Mouse (Mus musculus) MEL (cell line): ENCODE measurements around the gene Hoxb2. TPM values are rescaled to one million over a fixed set of nuclear protein-coding genes. Genes with fewer than 3 reads are reported as not detected.

Experiments used
- DNase-seq: peaks from one replicate; pipeline ENCODE4 v3.0.0; 2011; ENCODE audit warnings: low read depth, low spot score
- H3K27ac ChIP-seq: 2 replicates; pipeline ENCODE4 v1.5.1; 2012; ENCODE audit warnings: low read depth, mild to moderate bottlenecking, control low read depth, low read length, moderate library complexity; ENCODE audit not compliant: control insufficient read depth
- H3K27me3 ChIP-seq, 2 experiments: fragments of 150-350 bp in 1 of 2; sonication (generic) in 1 of 2; 2 replicates each; pipeline ENCODE4 v1.6.1; 2012; ENCODE audit warnings: low read length in 2 of 2, mild to moderate bottlenecking in 2 of 2, improper control_type of control experiment in 1 of 2, moderate library complexity in 1 of 2; ENCODE audit not compliant: insufficient read depth in 2 of 2, control insufficient read depth in 1 of 2
- H3K36me3 ChIP-seq, 2 experiments: 2 replicates each; pipeline ENCODE4 v1.6.1; 2012 to 2014; ENCODE audit warnings: low read length in 2 of 2, improper control_type of control experiment in 1 of 2, inconsistent platforms in 1 of 2, mild to moderate bottlenecking in 1 of 2; ENCODE audit not compliant: insufficient read depth in 2 of 2, control insufficient read depth in 1 of 2
- H3K4me1 ChIP-seq, 2 experiments: fragments of 150-350 bp in 1 of 2; sonication (generic) in 1 of 2; 2 replicates each; pipeline ENCODE4 v1.6.1; 2012; ENCODE audit warnings: low read length in 2 of 2, improper control_type of control experiment in 1 of 2, mild to moderate bottlenecking in 1 of 2; ENCODE audit not compliant: insufficient read depth in 2 of 2, control insufficient read depth in 1 of 2
- H3K4me3 ChIP-seq, 2 experiments: fragments of 150-350 bp in 1 of 2; sonication (generic) in 1 of 2; 2 replicates each; pipeline ENCODE4 v1.5.1; 2012; ENCODE audit warnings: low read depth in 2 of 2, low read length in 2 of 2, mild to moderate bottlenecking in 2 of 2, moderate library complexity in 2 of 2, control low read depth in 1 of 2, improper control_type of control experiment in 1 of 2; ENCODE audit not compliant: control insufficient read depth in 1 of 2, insufficient read depth in 1 of 2
- H3K79me2 ChIP-seq: 2 replicates; pipeline ENCODE4 v1.6.1; 2012; ENCODE audit warnings: mild to moderate bottlenecking, low read length, moderate library complexity; ENCODE audit not compliant: control insufficient read depth, poor library complexity, insufficient read depth
- H3K9ac ChIP-seq: 2 replicates; pipeline ENCODE4 v1.6.1; 2012; ENCODE audit warnings: low read depth, mild to moderate bottlenecking, control low read depth, low read length, moderate library complexity; ENCODE audit not compliant: control insufficient read depth, poor library complexity, severe bottlenecking
- H3K9me3 ChIP-seq: fragments of 150-350 bp; sonication (generic); replicated peaks from 2 replicates; pipeline ENCODE4 v1.6.1; 2012; ENCODE audit warnings: mild to moderate bottlenecking, low read length, improper control_type of control experiment, moderate library complexity; ENCODE audit not compliant: insufficient read depth
- BHLHE40 ChIP-seq: IDR thresholded peaks from 2 replicates; pipeline ENCODE4 v1.6.1; 2012; ENCODE audit warnings: low read depth, mild to moderate bottlenecking, inconsistent platforms, low read length, improper control_type of control experiment, borderline replicate concordance
- CTCF ChIP-seq, 3 experiments: IDR thresholded peaks in 2 of 3; conservative IDR thresholded peaks in 1 of 3; 2 replicates each; pipeline ENCODE4 v1.5.1; 2011 to 2012; ENCODE audit warnings: low read length in 3 of 3, low read depth in 2 of 3, mild to moderate bottlenecking in 2 of 3, improper control_type of control experiment in 1 of 3, inconsistent platforms in 1 of 3, mixed read lengths in 1 of 3, moderate library complexity in 1 of 3; ENCODE audit not compliant: control insufficient read depth in 1 of 3, insufficient read depth in 1 of 3, poor library complexity in 1 of 3, severe bottlenecking in 1 of 3
- E2F4 ChIP-seq: IDR thresholded peaks from 2 replicates; pipeline ENCODE4 v1.6.1; 2011; ENCODE audit warnings: low read depth, low read length, improper control_type of control experiment, borderline replicate concordance
- ELF1 ChIP-seq: IDR thresholded peaks from 2 replicates; pipeline ENCODE4 v1.6.1; 2014; ENCODE audit warnings: low read depth, mild to moderate bottlenecking, inconsistent platforms, low read length, improper control_type of control experiment, moderate library complexity
- EP300 ChIP-seq, 2 experiments: IDR thresholded peaks; 2 replicates each; pipeline ENCODE4 v1.6.1; 2011; ENCODE audit warnings: improper control_type of control experiment in 2 of 2, low read length in 2 of 2, low read depth in 1 of 2, mild to moderate bottlenecking in 1 of 2
- GABPA ChIP-seq: IDR thresholded peaks from 2 replicates; pipeline ENCODE4 v1.6.1; 2012; ENCODE audit warnings: low read depth, mild to moderate bottlenecking, inconsistent platforms, low read length, improper control_type of control experiment, moderate library complexity
- HCFC1 ChIP-seq: IDR thresholded peaks from 2 replicates; pipeline ENCODE4 v1.6.1; 2012; ENCODE audit warnings: low read depth, mild to moderate bottlenecking, inconsistent platforms, low read length, improper control_type of control experiment, moderate library complexity
- JUND ChIP-seq: IDR thresholded peaks from 2 replicates; pipeline ENCODE4 v1.6.1; 2011; ENCODE audit warnings: low read depth, mild to moderate bottlenecking, improper control_type of control experiment, low read length
- KAT2A ChIP-seq: conservative IDR thresholded peaks from 2 replicates; pipeline ENCODE4 v1.6.1; 2012; ENCODE audit warnings: low read depth, low read length, improper control_type of control experiment, inconsistent platforms
- MAFK ChIP-seq: IDR thresholded peaks from 2 replicates; pipeline ENCODE4 v1.6.1; 2011; ENCODE audit warnings: low read depth, mild to moderate bottlenecking, low read length, improper control_type of control experiment, borderline replicate concordance
- MAZ ChIP-seq: IDR thresholded peaks from 2 replicates; pipeline ENCODE4 v1.6.1; 2012; ENCODE audit warnings: low read depth, mild to moderate bottlenecking, inconsistent platforms, low read length, improper control_type of control experiment
- MYB ChIP-seq: IDR thresholded peaks from 2 replicates; pipeline ENCODE4 v1.6.1; 2011; ENCODE audit warnings: mild to moderate bottlenecking, low read depth, low read length, improper control_type of control experiment
- MYC ChIP-seq: IDR thresholded peaks from 2 replicates; pipeline ENCODE4 v1.6.1; 2011; ENCODE audit warnings: low read depth, mild to moderate bottlenecking, low read length, improper control_type of control experiment, moderate library complexity
- NELFE ChIP-seq: IDR thresholded peaks from 2 replicates; pipeline ENCODE4 v1.6.1; 2011; ENCODE audit warnings: low read depth, low read length, improper control_type of control experiment
- POLR2A ChIP-seq, 2 experiments: IDR thresholded peaks; 2 replicates each; pipeline ENCODE4 v1.6.1; 2011 to 2012; ENCODE audit warnings: low read length in 2 of 2, mild to moderate bottlenecking in 2 of 2, control low read depth in 1 of 2, improper control_type of control experiment in 1 of 2, low read depth in 1 of 2, moderate library complexity in 1 of 2; ENCODE audit not compliant: control insufficient read depth in 1 of 2, insufficient read depth in 1 of 2, poor library complexity in 1 of 2
- RAD21 ChIP-seq: IDR thresholded peaks from 2 replicates; pipeline ENCODE4 v1.6.1; 2011; ENCODE audit warnings: mild to moderate bottlenecking, low read depth, low read length, improper control_type of control experiment
- RCOR1 ChIP-seq: IDR thresholded peaks from 2 replicates; pipeline ENCODE4 v1.6.1; 2012; ENCODE audit warnings: low read depth, mild to moderate bottlenecking, inconsistent platforms, low read length, improper control_type of control experiment
- SIN3A ChIP-seq: IDR thresholded peaks from 2 replicates; pipeline ENCODE4 v1.6.1; 2012; ENCODE audit warnings: low read length, improper control_type of control experiment, inconsistent platforms
- TAL1 ChIP-seq: IDR thresholded peaks from 2 replicates; pipeline ENCODE4 v1.6.1; 2012; ENCODE audit warnings: mild to moderate bottlenecking, inconsistent platforms, low read length, moderate library complexity, mixed read lengths
- TBP ChIP-seq: IDR thresholded peaks from 2 replicates; pipeline ENCODE4 v1.8.0; 2011; ENCODE audit warnings: low read depth, low read length, improper control_type of control experiment
- TCF12 ChIP-seq: IDR thresholded peaks from 2 replicates; pipeline ENCODE4 v1.6.1; 2014; ENCODE audit warnings: low read depth, mild to moderate bottlenecking, inconsistent platforms, low read length, improper control_type of control experiment, moderate library complexity
- USF1 ChIP-seq: IDR thresholded peaks from 2 replicates; pipeline ENCODE4 v1.6.1; 2014; ENCODE audit warnings: low read depth, mild to moderate bottlenecking, inconsistent platforms, low read length, improper control_type of control experiment, moderate library complexity
- USF2 ChIP-seq, 2 experiments: IDR thresholded peaks; 2 replicates each; pipeline ENCODE4 v1.6.1; 2011 to 2012; ENCODE audit warnings: improper control_type of control experiment in 2 of 2, low read length in 2 of 2, borderline replicate concordance in 1 of 2, inconsistent platforms in 1 of 2, low read depth in 1 of 2, mild to moderate bottlenecking in 1 of 2; ENCODE audit not compliant: insufficient read depth in 1 of 2
- ZC3H11A ChIP-seq: IDR thresholded peaks from 2 replicates; pipeline ENCODE4 v1.6.1; 2012; ENCODE audit warnings: low read depth, mild to moderate bottlenecking, inconsistent platforms, low read length, improper control_type of control experiment
- ZMIZ1 ChIP-seq: IDR thresholded peaks from 2 replicates; pipeline ENCODE4 v1.6.1; 2012; ENCODE audit warnings: low read depth, mild to moderate bottlenecking, inconsistent platforms, low read length, improper control_type of control experiment, moderate library complexity
- ZNF384 ChIP-seq: IDR thresholded peaks from 2 replicates; pipeline ENCODE4 v1.6.1; 2012; ENCODE audit warnings: low read depth, mild to moderate bottlenecking, inconsistent platforms, low read length, improper control_type of control experiment
- polyA plus RNA-seq, 2 experiments: library from polyadenylated mRNA; stranded (reverse) in 1 of 2; unstranded in 1 of 2; fragments of >175 nt in 1 of 2; fragments of >200 nt in 1 of 2; gene quantifications; 2 replicates each; pipeline versions ENCODE4 v1.2.1 to v1.2.4; 2012; ENCODE audit warnings: low replicate concordance in 2 of 2, low read depth in 1 of 2; ENCODE audit not compliant: insufficient read length in 2 of 2, insufficient read depth in 1 of 2, missing spikeins in 1 of 2
- total RNA-seq: library from RNA; depleted of rRNA; stranded (reverse); fragments of 300-350 nt; gene quantifications from 2 replicates; pipeline ENCODE4 v1.2.3, GENCODE M21; 2012

Hoxb2 gene
- total and polyA plus RNA-seq, 3 experiments: not detected

- Histone ChIP-seq H3K9ac (no peak overlapping the region), H3K27me3 (peaks cover 0 to 6% of the 10 kb centered on the region in 2 experiments; a peak in 2 of 4 replicates), H3K9me3 (no peaks in the 10 kb centered on the region), H3K4me3 (no peak overlapping the region), H3K27ac (no peak overlapping the region), H3K36me3 (no peaks in the 10 kb centered on the region), H3K79me2 (no peaks in the 10 kb centered on the region), H3K4me1 (no peaks in the 10 kb centered on the region)
- TF ChIP-seq MAZ: no peak
- no peak for TF ChIP-seq POLR2A (IDR thresholded peaks at IDR 0.05; ENCODE audit: control insufficient read depth in 1 of 2, insufficient read depth in 1 of 2, low read depth in 1 of 2, low read length in 2 of 2, poor library complexity in 1 of 2)
- no peak for TF ChIP-seq BHLHE40
- no peak for TF ChIP-seq E2F4
- TF ChIP-seq MYC: no peak
- no peak for TF ChIP-seq KAT2A
- no peak for TF ChIP-seq ZMIZ1
- no peak for TF ChIP-seq ZC3H11A
- no peak for TF ChIP-seq HCFC1
- no peak for TF ChIP-seq ZNF384
- TF ChIP-seq GABPA: no peak
- no peak for TF ChIP-seq TAL1
- TF ChIP-seq TBP: no peak
- TF ChIP-seq TCF12: no peak
- no peak for TF ChIP-seq CTCF (IDR thresholded peaks at IDR 0.05 in 2 of 3, conservative IDR thresholded peaks at IDR 0.05 in 1 of 3; ENCODE audit: control insufficient read depth in 1 of 3, insufficient read depth in 1 of 3, low read depth in 2 of 3, low read length in 3 of 3, poor library complexity in 1 of 3, severe bottlenecking in 1 of 3)
- TF ChIP-seq RAD21: no peak
- no peak for TF ChIP-seq MAFK
- DNase-seq: no peak
Measured at GRCm38 (mm10) chr11:96367141-96367540, 16.8 kb downstream of the Hoxb2 start.

DNA sequence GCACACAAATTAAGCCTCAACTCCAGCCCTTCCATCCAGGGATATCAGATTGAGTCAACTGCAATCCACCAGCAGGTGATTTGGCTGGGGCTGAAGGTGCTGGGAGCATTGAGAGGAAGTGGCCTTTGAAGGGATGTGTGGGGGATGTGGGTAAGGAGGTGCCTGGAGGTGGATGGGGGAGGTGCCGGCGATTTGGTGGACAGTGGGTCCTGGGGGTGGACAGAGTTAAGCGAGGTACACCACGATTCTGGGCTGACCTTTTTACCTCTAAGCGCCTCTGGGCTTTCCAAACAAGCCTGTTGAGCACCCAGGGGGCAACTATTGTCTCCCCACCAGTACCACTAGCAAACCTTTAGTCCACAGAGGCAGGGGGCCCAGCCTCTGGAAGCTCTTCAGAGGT lies 18.4 kb downstream of the Hoxb2 start:
- H3K9ac ChIP-seq: no peak overlapping the region
- no peak overlapping the region for H3K27ac ChIP-seq
- no peaks in the 10 kb centered on the region for H3K36me3 ChIP-seq
- no peaks in the 10 kb centered on the region for H3K9me3 ChIP-seq
- TF ChIP-seq TAL1: no peak
- no peak for TF ChIP-seq ZC3H11A
- no peak for TF ChIP-seq RCOR1
- no peak for TF ChIP-seq RAD21
- TF ChIP-seq MYB: no peak
- TF ChIP-seq JUND: no peak
- TF ChIP-seq EP300 (IDR thresholded peaks at IDR 0.05; ENCODE audit: low read depth in 1 of 2, low read length in 2 of 2): no peak
- no peak for TF ChIP-seq ELF1
- TF ChIP-seq USF1: no peak
- TF ChIP-seq BHLHE40: no peak
- TF ChIP-seq SIN3A: no peak
- no peak for TF ChIP-seq POLR2A (IDR thresholded peaks at IDR 0.05; ENCODE audit: control insufficient read depth in 1 of 2, insufficient read depth in 1 of 2, low read depth in 1 of 2, low read length in 2 of 2, poor library complexity in 1 of 2)
- no peak for TF ChIP-seq USF2 (IDR thresholded peaks at IDR 0.05; ENCODE audit: borderline replicate concordance in 1 of 2, insufficient read depth in 1 of 2, low read depth in 1 of 2, low read length in 2 of 2)
- TF ChIP-seq NELFE: no peak
- no peak for TF ChIP-seq ZMIZ1
- no peaks in the 10 kb centered on the region; a peak in 2 of 4 replicates for H3K27me3 ChIP-seq
- H3K79me2 ChIP-seq: no peaks in the 10 kb centered on the region
- H3K4me1 ChIP-seq: no peaks in the 10 kb centered on the region
- no peak overlapping the region for H3K4me3 ChIP-seq
- DNase-seq: no peak
